ENCODE assay signal across 9 mouse cellular contexts in the genomic region with DNA sequence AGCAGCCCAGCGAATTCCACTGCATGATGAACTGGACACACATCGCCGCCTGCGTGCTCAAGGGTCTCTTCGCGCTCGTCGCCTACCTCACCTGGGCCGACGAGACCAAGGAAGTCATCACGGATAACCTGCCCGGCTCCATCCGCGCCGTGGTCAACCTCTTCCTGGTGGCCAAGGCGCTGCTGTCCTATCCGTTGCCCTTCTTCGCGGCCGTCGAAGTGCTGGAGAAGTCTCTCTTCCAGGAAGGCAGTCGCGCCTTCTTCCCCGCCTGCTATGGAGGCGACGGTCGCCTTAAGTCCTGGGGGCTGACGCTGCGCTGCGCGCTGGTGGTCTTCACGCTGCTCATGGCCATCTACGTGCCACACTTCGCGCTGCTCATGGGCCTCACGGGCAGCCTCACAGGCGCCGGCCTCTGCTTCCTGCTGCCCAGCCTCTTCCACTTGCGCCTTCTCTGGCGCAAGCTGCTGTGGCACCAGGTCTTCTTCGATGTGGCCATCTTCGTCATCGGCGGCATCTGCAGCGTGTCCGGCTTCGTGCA. TPM values are rescaled to one million over a fixed set of nuclear protein-coding genes. Genes with fewer than 3 reads are reported as not detected.
A peak's percentile ranks its signal among the peaks of the same experiment; 100 is the strongest.
DNase-seq lines count a peak whose midpoint lies in the region; ATAC-seq and TF ChIP-seq lines count a peak whose summit lies in the region.
"Had no signal": no experiment of that assay in that cellular context is flagged by ENCODE, and none has a peak within 500 bp of the region (broad histone marks: within the 10 kb centered on the region; RNA-seq: fewer than 3 reads in every experiment).

No protein-coding gene starts in this region.

- intact Hi-C loops in gastrocnemius, adult 2 months (cut with DNase I) = no loop called here

- H3K4me3 ChIP-seq in forebrain, embryonic 14.5 days (ENCODE audit: low read depth, low read length) = peak overlapping the region; percentile 47
- peak overlapping the region; percentile 11 for H3K4me3 ChIP-seq in limb, embryonic 15.5 days
- H3K4me3 ChIP-seq in gastrocnemius, adult 2 months = no peak overlapping the region
- H3K4me3 ChIP-seq: liver, embryonic 13.5 days had no signal

- TF ChIP-seq CTCF in gastrocnemius, adult 2 months (IDR thresholded peaks at IDR 0.05) = no peak

- peak overlapping the region; percentile 55 for H3K4me2 ChIP-seq in forebrain, embryonic 14.5 days (ENCODE audit: low read length)
- H3K4me2 ChIP-seq in limb, embryonic 15.5 days = 0 out of 2 replicates have a peak overlapping the region, but pooled peaks have one; percentile 29
- H3K4me2 ChIP-seq: liver, embryonic 13.5 days had no signal

- H3K4me1 ChIP-seq in forebrain, embryonic 14.5 days (ENCODE audit: control insufficient read depth, insufficient read depth, low read length) = no peaks in the 10 kb centered on the region
- H3K4me1 ChIP-seq in limb, embryonic 15.5 days = peaks cover 40% of the 10 kb centered on the region

- peak overlapping the region; percentile 27 for H3K27ac ChIP-seq in forebrain, embryonic 14.5 days (ENCODE audit: low read depth, low read length)
- no peak overlapping the region for H3K27ac ChIP-seq in limb, embryonic 15.5 days
- no peak overlapping the region for H3K27ac ChIP-seq in gastrocnemius, adult 2 months
- H3K27ac ChIP-seq: liver, embryonic 13.5 days had no signal

- no peak for ATAC-seq in forebrain, embryonic 14.5 days
- ATAC-seq in limb, embryonic 15.5 days (ENCODE audit: insufficient number of reproducible peaks, low FRiP score, low TSS enrichment, low read depth) = no peak

- no peaks in the 10 kb centered on the region for H3K9me3 ChIP-seq in forebrain, embryonic 14.5 days (replicated peaks; ENCODE audit: control insufficient read depth, low read length)
- no peaks in the 10 kb centered on the region for H3K9me3 ChIP-seq in limb, embryonic 15.5 days
- H3K9me3 ChIP-seq: liver, embryonic 13.5 days had no signal

- H3K9ac ChIP-seq in forebrain, embryonic 14.5 days (ENCODE audit: low read length) = peak overlapping the region; percentile 85
- H3K9ac ChIP-seq in limb, embryonic 15.5 days = no peak overlapping the region
- H3K9ac ChIP-seq: liver, embryonic 13.5 days had no signal

- H3K27me3 ChIP-seq in forebrain, embryonic 14.5 days (replicated peaks; ENCODE audit: control insufficient read depth, insufficient read depth, low read length) = peaks cover 75% of the 10 kb centered on the region
- H3K27me3 ChIP-seq in limb, embryonic 15.5 days = peaks cover 99% of the 10 kb centered on the region
- no peaks in the 10 kb centered on the region for H3K27me3 ChIP-seq in splenic B cell, adult 2 months (ENCODE audit: control insufficient read depth, insufficient read depth, low read length, poor library complexity, severe bottlenecking)

- peak; percentile 40 for DNase-seq in retina, postnatal 1 day
- DNase-seq in retina, embryonic 14.5 days (ENCODE audit: low spot score) = no peak
- DNase-seq in forebrain, embryonic 14.5 days (ENCODE audit: low spot score) = no peak
- peak; percentile 23 for DNase-seq in splenic B cell, adult 2 months (ENCODE audit: low read depth, low spot score)
- DNase-seq in gastrocnemius, adult 2 months = no peak
- no peak for DNase-seq in adrenal gland, adult (ENCODE audit: inconsistent age in 2 of 2, low spot score in 1 of 2)
- DNase-seq: adrenal gland, adult 8-10 months; liver, embryonic 13.5 days had no signal

- WGBS in forebrain, embryonic 14.5 days = 2% methylated on average over 47 of the region's 47 CpGs
- WGBS in limb, embryonic 15.5 days = 2% methylated on average over 47 of the region's 47 CpGs

- H3K36me3 ChIP-seq in forebrain, embryonic 14.5 days (ENCODE audit: control insufficient read depth, insufficient read depth, low read length) = 0 out of 2 replicates have a peak, but pooled peaks cover 4% of the 10 kb centered on the region
- H3K36me3 ChIP-seq in limb, embryonic 15.5 days = no peaks in the 10 kb centered on the region
- H3K36me3 ChIP-seq in splenic B cell, adult 2 months (ENCODE audit: control insufficient read depth, insufficient read depth, low read length, poor library complexity, severe bottlenecking) = no peaks in the 10 kb centered on the region
- H3K36me3 ChIP-seq: liver, embryonic 13.5 days had no signal

RNA-seq across cellular contexts. Expression of a gene that starts 3.9 kb away (rescaled TPM):
- polyA plus RNA-seq in forebrain, embryonic 14.5 days (2014; fragmentation: Nextera tagmentation; extraction: Ambion mirVana) = 4.6 and 6.4 TPM in 2 replicates
- polyA plus RNA-seq in limb, embryonic 15.5 days (2015; fragmentation: Nextera tagmentation; extraction: Ambion mirVana) = not detected in 2 replicates
- not detected for total RNA-seq in gastrocnemius, adult 2 months (2021)
- polyA plus RNA-seq: liver, embryonic 13.5 days had no signal

RNA-seq across cellular contexts. Expression of a gene that starts 10.2 kb away (rescaled TPM):
- polyA plus RNA-seq in forebrain, embryonic 14.5 days (2014; fragmentation: Nextera tagmentation; extraction: Ambion mirVana) = 10.4 and 12.8 TPM in 2 replicates
- polyA plus RNA-seq in limb, embryonic 15.5 days (2015; fragmentation: Nextera tagmentation; extraction: Ambion mirVana) = 7.2 and 10.2 TPM in 2 replicates
- 1 to 10 TPM; 4.2 to 4.8 TPM for total RNA-seq in gastrocnemius, adult 2 months (2021)

RNA-seq across cellular contexts. Expression of a gene that starts 50.7 kb away (rescaled TPM):
- polyA plus RNA-seq in forebrain, embryonic 14.5 days (2014; fragmentation: Nextera tagmentation; extraction: Ambion mirVana) = 12.4 and 18.4 TPM in 2 replicates
- polyA plus RNA-seq in limb, embryonic 15.5 days (2015; fragmentation: Nextera tagmentation; extraction: Ambion mirVana) = 4.1 and 4.3 TPM in 2 replicates
- total RNA-seq in gastrocnemius, adult 2 months (2021) = 1 to 10 TPM; 3.1 to 4.1 TPM

Comparison
In these comparisons a context has a peak if more than half of its experiments do, and no peak if none do; other contexts are left out.
1. DNase-seq: peak in retina, postnatal 1 day (single experiment) and splenic B cell, adult 2 months (single experiment); none in retina, embryonic 14.5 days (single experiment), forebrain, embryonic 14.5 days (single experiment), gastrocnemius, adult 2 months (single experiment) and adrenal gland, adult (0 of 2).